Mouse (Mus musculus): Measurements from ENCODE around the gene Atp6v1d.

- TF ChIP-seq ZNF384 (IDR thresholded peaks at IDR 0.05; ENCODE audit: low read depth, low read length) (no peak), MAFK (IDR thresholded peaks at IDR 0.05; ENCODE audit: insufficient read depth, low read depth, low read length) (no peak), HCFC1 (IDR thresholded peaks at IDR 0.05; ENCODE audit: borderline replicate concordance, insufficient read depth, low read length) (no peak), ZC3H11A (IDR thresholded peaks at IDR 0.05; ENCODE audit: borderline replicate concordance, low read depth, low read length) (no peak)
These were observed 40.0 kb upstream of the Atp6v1d start for GRCm38 (mm10) chr12:78901467-78901866.

All from ES-E14 (cell line).